Mouse (Mus musculus): ENCODE measurements around the gene Arhgap44. TPM values are rescaled to one million over a fixed set of nuclear protein-coding genes. Genes with fewer than 3 reads are reported as not detected.
A peak's percentile ranks its signal among the peaks of the same experiment; 100 is the strongest.

Arhgap44 gene
- polyA plus RNA-seq, 1 experiment from 2014 or later, result 5.3 TPM

DNA sequence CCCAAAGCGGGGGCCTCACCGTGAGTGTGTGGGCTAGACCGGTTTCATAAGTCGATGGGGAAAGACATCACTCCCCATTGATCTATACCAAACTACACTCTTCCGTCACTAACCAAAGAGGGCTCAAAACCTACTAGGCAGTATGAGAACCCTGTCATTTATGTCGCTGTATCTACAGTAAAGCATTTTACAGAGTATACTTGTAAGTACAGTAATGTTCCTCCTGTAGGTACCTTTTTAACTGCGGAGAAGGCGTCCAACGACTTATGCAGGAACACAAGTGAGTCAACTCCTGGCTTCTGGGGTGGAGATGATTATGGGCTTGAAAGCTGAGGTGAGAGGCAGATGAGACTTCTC lies 183.3 kb downstream of the Arhgap44 start:
- H3K36me3 ChIP-seq (ENCODE audit: poor library complexity, severe bottlenecking), result peaks cover 37% of the 10 kb centered on the region
- no peak overlapping the region for H3K27ac ChIP-seq

DNA sequence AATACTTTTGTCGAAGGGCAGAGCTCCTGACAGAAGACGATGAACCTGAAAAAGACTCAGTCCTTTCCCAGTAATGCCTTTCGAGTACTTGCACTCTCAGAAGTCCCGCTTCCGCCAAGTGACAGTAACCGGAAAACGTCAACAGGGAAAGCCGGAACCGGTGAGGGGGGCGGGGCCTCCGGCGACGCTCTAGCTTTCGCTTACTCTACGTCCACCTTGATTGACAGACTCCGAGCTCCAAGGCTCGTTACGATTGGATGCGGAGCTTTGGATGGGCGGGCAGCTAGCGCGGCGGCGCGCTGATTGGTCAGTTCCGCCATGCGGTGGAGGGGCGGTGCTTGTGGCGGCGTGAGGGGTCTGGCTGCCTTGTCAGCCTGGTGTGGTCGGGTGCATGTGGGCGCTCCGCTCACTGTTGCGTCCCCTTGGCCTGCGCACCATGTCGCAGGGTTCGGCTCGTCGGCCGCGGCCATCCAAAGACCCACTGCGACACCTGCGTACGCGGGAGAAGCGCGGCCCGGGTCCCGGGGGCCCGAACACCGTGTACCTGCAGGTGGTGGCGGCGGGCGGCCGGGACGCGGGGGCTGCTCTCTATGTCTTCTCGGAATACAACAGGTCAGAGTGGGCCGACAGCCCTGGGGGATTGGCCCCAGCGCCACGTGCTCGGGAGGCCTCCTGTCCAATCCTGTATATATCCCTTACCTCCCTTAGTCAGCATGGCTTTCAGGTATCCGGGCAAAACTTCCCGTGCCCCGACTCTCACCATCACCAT lies 183.9 kb downstream of the Arhgap44 start, which contains the start of gene Elac2:
Gene Elac2 (plus strand): TSS at position 319 of the 769 bp plus-strand sequence.
- H3K9me3 ChIP-seq (replicated peaks), result no peaks in the 10 kb centered on the region
- peak within 1 kb of the TSS; percentile 88 for H3K4me2 ChIP-seq
- H3K4me1 ChIP-seq, result peaks cover 17% of the 10 kb centered on the region
- H3K27me3 ChIP-seq, result peaks cover 14% of the 10 kb centered on the region; the same call in 1 of the 2 replicates
- peaks cover 32% of the 10 kb centered on the region for H3K36me3 ChIP-seq (ENCODE audit: poor library complexity, severe bottlenecking)
- H3K4me3 ChIP-seq, result peak within 1 kb of the TSS; percentile 93
- under 1% methylated on average over 65 of the region's 65 CpGs for WGBS
- H3K27ac ChIP-seq, result 0 out of 2 replicates have a peak within 1 kb of the TSS, but pooled peaks have one; percentile 22
- H3K9ac ChIP-seq, result peak within 1 kb of the TSS; percentile 88
- ATAC-seq, result peak; percentile 100

More for the DNA sequence above, 183.3 kb downstream of the Arhgap44 start:
- H3K9ac ChIP-seq, result peak overlapping the region; percentile 88
- no peaks in the 10 kb centered on the region for H3K9me3 ChIP-seq (replicated peaks)
- H3K4me3 ChIP-seq, result peak overlapping the region; percentile 93
- WGBS, result 13% methylated on average over 9 of the region's 9 CpGs
- H3K4me1 ChIP-seq, result peaks cover 17% of the 10 kb centered on the region
- ATAC-seq, result no peak
- H3K27me3 ChIP-seq, result peaks cover 8% of the 10 kb centered on the region; the same call in 1 of the 2 replicates
- H3K4me2 ChIP-seq, result peak overlapping the region; percentile 88

DNA sequence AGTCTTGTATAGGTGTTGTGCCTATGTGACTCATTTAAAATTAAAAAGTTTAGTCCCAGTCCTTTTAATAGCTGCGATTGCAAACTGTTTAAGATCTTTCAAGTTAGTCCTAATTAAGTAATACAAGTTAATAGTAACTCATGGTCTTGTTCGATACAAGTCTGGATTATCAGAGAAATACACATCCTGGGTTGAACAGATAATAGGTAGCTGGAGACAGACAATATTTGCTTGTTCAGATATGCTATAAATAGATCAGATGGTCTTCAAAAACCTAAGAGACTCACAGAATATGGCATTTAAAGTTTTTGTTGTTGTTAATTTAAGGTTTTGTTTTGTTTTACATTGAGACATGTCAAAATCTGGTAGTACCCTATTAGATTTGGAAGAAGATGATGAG lies 190.3 kb downstream of the Arhgap44 start:
- Histone ChIP-seq H3K4me2 (no peak overlapping the region), H3K27ac (no peak overlapping the region), H3K27me3 (peaks cover 40% of the 10 kb centered on the region), H3K9ac (no peak overlapping the region), H3K4me3 (no peak overlapping the region), H3K4me1 (no peaks in the 10 kb centered on the region), H3K9me3 (replicated peaks) (no peaks in the 10 kb centered on the region), H3K36me3 (ENCODE audit: poor library complexity, severe bottlenecking) (no peaks in the 10 kb centered on the region)
- WGBS, result 80% methylated on average over 2 of the region's 2 CpGs
- ATAC-seq, result no peak

DNA sequence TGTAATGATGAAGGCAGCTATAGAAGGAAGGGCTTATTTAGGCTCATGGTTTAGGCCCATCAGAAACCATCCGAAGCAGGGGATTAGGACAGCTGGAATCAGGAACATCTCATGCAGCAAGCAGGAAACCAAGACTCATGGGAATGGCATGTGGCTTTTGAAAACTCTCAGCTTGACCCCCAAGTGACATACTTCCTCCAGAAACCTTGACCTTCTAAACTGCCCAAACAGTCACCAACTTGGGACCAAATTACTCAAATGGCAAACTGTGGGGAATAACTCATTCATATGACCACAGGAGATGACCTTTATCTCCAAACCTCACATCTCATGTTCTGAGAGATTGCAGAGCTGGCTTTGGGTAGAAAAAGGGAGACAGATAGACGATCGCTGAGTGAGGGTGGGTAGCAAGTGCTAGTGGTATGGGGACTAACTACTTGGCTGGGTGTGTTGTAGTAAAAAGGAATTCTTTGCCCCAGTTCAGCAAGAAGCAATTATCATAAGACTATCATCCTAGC lies 191.2 kb downstream of the Arhgap44 start:
- H3K36me3 ChIP-seq (ENCODE audit: poor library complexity, severe bottlenecking), result no peaks in the 10 kb centered on the region
- H3K4me3 ChIP-seq, result no peak overlapping the region
- H3K9ac ChIP-seq, result no peak overlapping the region
- peaks cover 40% of the 10 kb centered on the region for H3K27me3 ChIP-seq
- no peaks in the 10 kb centered on the region for H3K4me1 ChIP-seq
- H3K9me3 ChIP-seq (replicated peaks), result no peaks in the 10 kb centered on the region
- ATAC-seq, result no peak
- H3K4me2 ChIP-seq, result no peak overlapping the region
- no peak overlapping the region for H3K27ac ChIP-seq
- WGBS, result 83% methylated on average over 3 of the region's 3 CpGs

DNA sequence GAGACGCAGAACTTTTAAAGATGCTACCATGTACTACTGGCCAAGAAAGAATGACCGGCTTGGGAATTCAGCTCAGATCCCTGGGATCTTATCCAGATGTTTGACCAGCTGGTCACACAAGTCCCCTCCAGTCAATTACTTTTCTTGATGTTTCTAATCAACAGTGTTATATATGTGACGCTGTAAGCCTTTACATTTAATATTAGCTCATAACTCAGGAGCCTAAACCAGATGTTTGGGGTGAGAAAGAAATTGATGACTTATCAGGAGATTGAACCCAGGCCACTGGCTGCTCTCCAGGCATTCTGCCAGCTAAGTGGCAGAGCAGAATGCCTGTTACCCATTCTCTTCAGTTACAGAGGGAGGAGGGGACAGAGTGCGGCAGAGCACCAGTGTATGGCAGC lies 193.8 kb downstream of the Arhgap44 start:
- ATAC-seq, result no peak; the same call in 1 of the 2 replicates
- peaks cover 27% of the 10 kb centered on the region for H3K27me3 ChIP-seq
- H3K4me3 ChIP-seq, result no peak overlapping the region
- no peak overlapping the region for H3K4me2 ChIP-seq
- 56% methylated on average over 4 of the region's 4 CpGs for WGBS
- no peaks in the 10 kb centered on the region for H3K4me1 ChIP-seq
- H3K9me3 ChIP-seq (replicated peaks), result no peaks in the 10 kb centered on the region
- no peak overlapping the region for H3K9ac ChIP-seq
- H3K27ac ChIP-seq, result no peak overlapping the region
- no peaks in the 10 kb centered on the region for H3K36me3 ChIP-seq (ENCODE audit: poor library complexity, severe bottlenecking)

DNA sequence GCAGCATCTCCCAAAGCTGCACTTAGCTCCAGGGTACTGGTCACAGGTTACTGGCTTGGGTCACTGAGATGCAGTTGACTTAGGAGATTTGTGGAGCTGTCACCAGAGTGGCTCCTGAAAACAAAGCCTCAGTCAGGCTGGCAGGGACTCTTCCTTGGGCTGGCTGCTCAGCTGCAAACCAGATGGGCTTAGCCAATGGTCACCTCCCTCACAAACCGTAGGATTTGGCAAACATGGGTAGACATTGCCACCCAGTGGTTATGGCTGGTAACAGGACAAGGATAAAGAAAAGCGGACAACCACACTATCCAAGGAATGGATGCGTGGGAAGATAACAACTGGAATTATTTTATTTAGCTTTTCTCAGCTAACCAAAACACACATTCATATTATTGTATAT lies 194.3 kb downstream of the Arhgap44 start:
- no peaks in the 10 kb centered on the region for H3K4me1 ChIP-seq
- WGBS, result 13% methylated on average over 3 of the region's 3 CpGs
- H3K27ac ChIP-seq, result no peak overlapping the region
- H3K36me3 ChIP-seq (ENCODE audit: poor library complexity, severe bottlenecking), result no peaks in the 10 kb centered on the region
- H3K4me3 ChIP-seq, result no peak overlapping the region
- H3K27me3 ChIP-seq, result peaks cover 26% of the 10 kb centered on the region
- no peak overlapping the region for H3K4me2 ChIP-seq
- H3K9ac ChIP-seq, result no peak overlapping the region
- ATAC-seq, result peak; percentile 93
- H3K9me3 ChIP-seq (replicated peaks), result no peaks in the 10 kb centered on the region

DNA sequence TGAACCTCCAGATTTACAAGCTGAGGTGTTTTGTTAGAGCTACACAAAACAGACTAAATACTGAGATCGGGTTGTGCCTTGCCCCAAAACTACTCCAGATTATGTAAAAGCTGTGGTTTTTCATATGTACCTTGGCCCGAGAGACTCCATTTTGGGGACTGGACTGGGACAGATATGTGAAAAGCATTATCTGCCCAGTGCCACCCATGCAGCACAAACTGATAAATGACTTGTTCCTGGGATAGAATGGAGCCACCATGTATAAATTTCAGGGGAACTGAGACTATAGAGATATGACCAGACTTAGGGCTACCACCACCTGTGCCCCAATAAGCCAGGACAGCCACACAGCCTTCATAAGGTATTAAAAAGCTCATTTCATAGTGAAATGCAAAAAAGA lies 200.1 kb downstream of the Arhgap44 start:
- 87% methylated on average over 2 of the region's 2 CpGs for WGBS
- H3K9ac ChIP-seq, result no peak overlapping the region

DNA sequence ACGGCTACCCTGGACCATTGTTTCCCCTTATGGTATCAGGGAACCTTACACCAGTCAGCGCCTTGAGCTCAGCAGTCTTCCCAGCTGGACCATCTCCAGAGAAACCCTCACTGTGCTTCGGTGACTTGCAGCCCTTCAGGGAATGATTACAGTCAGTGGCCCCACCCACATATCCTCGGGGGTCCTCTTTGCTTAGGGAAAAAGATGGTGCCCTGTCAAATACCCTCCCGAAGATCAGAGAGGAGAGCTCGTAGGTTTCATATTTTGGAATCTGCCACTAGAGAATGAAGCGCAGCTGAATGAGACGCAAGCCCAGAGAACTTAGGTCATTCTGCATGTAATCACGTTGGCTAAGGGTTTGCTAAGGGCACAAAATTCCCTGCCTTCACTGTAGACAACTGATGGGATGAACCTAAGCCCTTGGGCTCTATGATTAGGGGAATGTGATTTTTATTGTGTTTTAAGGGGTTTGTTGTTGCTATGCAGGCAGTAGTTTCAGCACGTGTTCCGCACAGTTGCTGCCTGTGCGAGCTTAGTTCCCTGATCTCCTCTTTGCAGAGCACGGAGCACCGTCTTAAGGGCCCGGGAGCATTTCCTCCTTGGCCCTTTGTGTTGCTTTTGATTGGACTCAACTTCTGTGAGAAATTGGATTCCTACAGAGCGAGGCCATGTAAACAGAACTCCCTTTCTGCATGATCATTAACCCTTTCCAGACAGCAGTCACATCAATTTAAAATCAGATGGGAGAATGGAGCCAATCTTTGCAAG lies 205.6 kb downstream of the Arhgap44 start:
- Histone ChIP-seq H3K4me3 (0 out of 2 replicates have a peak overlapping the region, but pooled peaks have one; percentile 2), H3K4me2 (peak overlapping the region; percentile 52), H3K36me3 (ENCODE audit: poor library complexity, severe bottlenecking) (no peaks in the 10 kb centered on the region), H3K9ac (no peak overlapping the region), H3K9me3 (replicated peaks) (no peaks in the 10 kb centered on the region), H3K27me3 (no peaks in the 10 kb centered on the region), H3K4me1 (peaks cover 12% of the 10 kb centered on the region), H3K27ac (no peak overlapping the region)
- ATAC-seq, result no peak
- 6% methylated on average over 16 of the region's 16 CpGs for WGBS

More for the DNA sequence above, 200.1 kb downstream of the Arhgap44 start:
- Histone ChIP-seq H3K27ac (no peak overlapping the region), H3K27me3 (peaks cover 2% of the 10 kb centered on the region; the same call in 1 of the 2 replicates), H3K9me3 (replicated peaks) (no peaks in the 10 kb centered on the region), H3K4me3 (no peak overlapping the region), H3K4me1 (peaks cover 1% of the 10 kb centered on the region; the same call in 1 of the 2 replicates), H3K36me3 (ENCODE audit: poor library complexity, severe bottlenecking) (no peaks in the 10 kb centered on the region), H3K4me2 (no peak overlapping the region)
- ATAC-seq, result no peak

Small RNA genes lying within 50 kb of the gene (microRNA-seq; reads per million reads assigned to microRNA genes)
- gene Gm25991, result not detected

Other genes starting within 250 kb of the Arhgap44 start
- gene Elac2, start 183.9 kb downstream of the Arhgap44 start, polyA plus RNA-seq (2015; fragmentation: Nextera tagmentation; extraction: Ambion mirVana), result 30.6 and 33.6 TPM in 2 replicates
- gene 1700086D15Rik, start 3.1 kb downstream of the Arhgap44 start, polyA plus RNA-seq (2015; fragmentation: Nextera tagmentation; extraction: Ambion mirVana), result 0.16 TPM in 1 of 2 replicates, not detected in the other
- 0.04 and 0.09 TPM in 2 replicates for gene Myocd, start 107.0 kb upstream of the Arhgap44 start, polyA plus RNA-seq (2015; fragmentation: Nextera tagmentation; extraction: Ambion mirVana)

Data from forebrain, embryonic 13.5 days (tissue).